Mouse (Mus musculus) cerebellum, adult 2 months (tissue): Measurements from ENCODE around the gene Bloc1s4. TPM values are rescaled to one million over a fixed set of nuclear protein-coding genes. Genes with fewer than 3 reads are reported as not detected.
A peak's percentile ranks its signal among the peaks of the same experiment; 100 is the strongest.

ENCODE experiments used
- DNase-seq, 2 experiments: peaks; one replicate each; pipeline ENCODE4 v3.0.0; 2021
- H3K27ac ChIP-seq: fragments of 200-500 bp; 2 replicates; pipeline ENCODE4 v1.5.1; 2012; ENCODE audit warnings: low read length, control low read depth, inconsistent platforms; ENCODE audit not compliant: insufficient read depth
- H3K27me3 ChIP-seq: fragments of 200-500 bp; 2 replicates; pipeline ENCODE4 v1.6.1; 2012; ENCODE audit warnings: inconsistent platforms, mild to moderate bottlenecking, low read length, moderate library complexity; ENCODE audit not compliant: control insufficient read depth, insufficient read depth
- H3K4me1 ChIP-seq: fragments of 200-500 bp; 2 replicates; pipeline ENCODE4 v1.6.1; 2011; ENCODE audit warnings: low read length; ENCODE audit not compliant: control insufficient read depth, insufficient read depth
- H3K4me3 ChIP-seq: fragments of 200-500 bp; replicated peaks from 2 replicates; pipeline ENCODE3; 2011; ENCODE audit warnings: mild to moderate bottlenecking, low read depth, low read length, control low read depth; ENCODE audit not compliant: insufficient read depth
- CTCF ChIP-seq: fragments of 200-500 bp; IDR thresholded peaks from 2 replicates; pipeline ENCODE4 v1.5.1; 2011; ENCODE audit warnings: low read depth, mild to moderate bottlenecking, control low read depth, low read length, moderate library complexity, borderline replicate concordance; ENCODE audit not compliant: insufficient read depth
- POLR2A ChIP-seq: fragments of 200-500 bp; IDR thresholded peaks from 2 replicates; pipeline ENCODE4 v1.6.1; 2011; ENCODE audit warnings: low read length, control low read depth, borderline replicate concordance; ENCODE audit not compliant: insufficient read depth
- WGBS: fragments of 180-500 bp; shearing (Covaris S2); methylation state at CpG from one replicate; pipeline ENCODE4 v1.1.7; 2018; 5-methylcytosine and 5-hydroxymethylcytosine counted together
- polyA plus RNA-seq: library from polyadenylated mRNA; depleted of rRNA; stranded (reverse); fragments of >200 nt; gene quantifications from 2 replicates; pipeline ENCODE4 v1.2.3, GENCODE M21; 2012

Bloc1s4 gene
- polyA plus RNA-seq, 1 experiment = 27.7 TPM

GRCm38 (mm10) chr5:36720710-36721375 is 27.6 kb downstream of the Bloc1s4 start:
- DNase-seq = no peak
- no peak for TF ChIP-seq CTCF
- TF ChIP-seq POLR2A = no peak
- H3K27me3 ChIP-seq = no peaks in the 10 kb centered on the region
- WGBS = 76% methylated on average over 5 of the region's 5 CpGs
- no peak overlapping the region for H3K27ac ChIP-seq
- H3K4me3 ChIP-seq = no peak overlapping the region
- peaks cover 14% of the 10 kb centered on the region for H3K4me1 ChIP-seq

DNA sequence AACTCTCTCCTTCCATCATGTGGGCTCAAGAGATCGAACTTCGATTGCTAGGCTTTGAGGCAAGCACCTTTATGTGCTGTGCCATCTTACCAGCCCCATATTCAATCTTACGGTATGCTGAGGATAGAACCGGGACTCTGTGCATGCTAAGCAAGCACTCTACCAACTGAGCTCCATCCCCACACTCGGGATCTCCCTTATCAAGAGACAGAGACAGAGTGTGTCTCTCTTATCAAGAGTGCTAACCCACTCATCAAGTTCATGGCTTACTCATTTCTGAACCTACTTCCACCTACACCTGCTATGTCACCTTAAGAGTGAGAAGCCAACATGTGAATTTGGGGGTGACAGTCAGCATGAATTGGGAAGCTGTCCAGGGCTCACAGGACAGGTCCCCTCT is 28.2 kb downstream of the Bloc1s4 start:
- no peak for DNase-seq
- WGBS = 90% methylated on average over 5 of the region's 5 CpGs
- no peak for TF ChIP-seq POLR2A
- TF ChIP-seq CTCF = no peak

GRCm38 (mm10) chr5:36719601-36720000 is 28.8 kb downstream of the Bloc1s4 start:
- WGBS = 82% methylated on average over 3 of the region's 3 CpGs
- TF ChIP-seq POLR2A (no peak), CTCF (no peak)
- H3K27ac ChIP-seq = no peak overlapping the region
- H3K4me1 ChIP-seq = peaks cover 14% of the 10 kb centered on the region
- DNase-seq = no peak
- H3K4me3 ChIP-seq = no peak overlapping the region
- no peaks in the 10 kb centered on the region for H3K27me3 ChIP-seq

More for the DNA sequence above, 28.2 kb downstream of the Bloc1s4 start:
- Histone ChIP-seq H3K27me3 (no peaks in the 10 kb centered on the region), H3K4me1 (peaks cover 14% of the 10 kb centered on the region), H3K27ac (no peak overlapping the region), H3K4me3 (no peak overlapping the region)

- peak in 1 of 2 experiments; percentile 40 for DNase-seq
- Histone ChIP-seq H3K27ac (no peak overlapping the region), H3K27me3 (no peaks in the 10 kb centered on the region), H3K4me1 (peaks cover 14% of the 10 kb centered on the region), H3K4me3 (no peak overlapping the region)
- 24% methylated on average over 5 of the region's 5 CpGs for WGBS
- TF ChIP-seq POLR2A = no peak
Observed at GRCm38 (mm10) chr5:36719135-36719534, 29.3 kb downstream of the Bloc1s4 start.

DNA sequence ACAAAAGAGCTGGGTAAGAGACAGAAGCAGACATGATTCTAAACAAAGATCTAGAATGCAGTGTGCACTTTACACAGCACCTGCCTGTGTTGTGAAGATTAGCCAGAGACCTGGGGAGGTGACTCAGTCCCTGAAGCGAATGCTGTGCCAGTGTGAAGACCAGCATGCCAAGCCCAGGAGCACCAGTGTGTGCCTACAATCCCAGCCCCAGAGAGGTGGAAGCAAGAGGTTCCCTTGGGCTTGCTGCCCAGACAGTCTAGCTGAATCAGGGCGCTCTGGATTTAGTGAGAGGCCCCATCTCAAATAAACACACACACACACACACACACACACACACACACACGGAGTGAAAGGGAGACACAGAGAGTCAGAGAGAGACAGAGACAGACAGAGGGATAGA is 30.6 kb downstream of the Bloc1s4 start:
- Histone ChIP-seq H3K27ac (peak overlapping the region; percentile 5; the same call in 1 of the 2 replicates), H3K4me3 (no peak overlapping the region), H3K4me1 (peaks cover 18% of the 10 kb centered on the region), H3K27me3 (no peaks in the 10 kb centered on the region)
- no peak for TF ChIP-seq POLR2A
- WGBS = 29% methylated on average over 3 of the region's 3 CpGs
- DNase-seq = peak; percentile 76 to 87

GRCm38 (mm10) chr5:36716816-36717215 is 31.6 kb downstream of the Bloc1s4 start:
- 67% methylated on average over 2 of the region's 2 CpGs for WGBS

GRCm38 (mm10) chr5:36714832-36715231 is 33.6 kb downstream of the Bloc1s4 start:
- WGBS = 84% methylated on average over 3 of the region's 3 CpGs
- Histone ChIP-seq H3K4me3 (no peak overlapping the region), H3K27ac (no peak overlapping the region), H3K4me1 (peaks cover 22% of the 10 kb centered on the region), H3K27me3 (no peaks in the 10 kb centered on the region)
- TF ChIP-seq CTCF (no peak), POLR2A (no peak)
- DNase-seq = no peak

More at GRCm38 (mm10) chr5:36716816-36717215, 31.6 kb downstream of the Bloc1s4 start:
- DNase-seq = no peak
- H3K27me3 ChIP-seq = no peaks in the 10 kb centered on the region
- H3K27ac ChIP-seq = no peak overlapping the region
- peaks cover 22% of the 10 kb centered on the region for H3K4me1 ChIP-seq
- TF ChIP-seq POLR2A (no peak), CTCF (no peak)
- H3K4me3 ChIP-seq = no peak overlapping the region

DNA sequence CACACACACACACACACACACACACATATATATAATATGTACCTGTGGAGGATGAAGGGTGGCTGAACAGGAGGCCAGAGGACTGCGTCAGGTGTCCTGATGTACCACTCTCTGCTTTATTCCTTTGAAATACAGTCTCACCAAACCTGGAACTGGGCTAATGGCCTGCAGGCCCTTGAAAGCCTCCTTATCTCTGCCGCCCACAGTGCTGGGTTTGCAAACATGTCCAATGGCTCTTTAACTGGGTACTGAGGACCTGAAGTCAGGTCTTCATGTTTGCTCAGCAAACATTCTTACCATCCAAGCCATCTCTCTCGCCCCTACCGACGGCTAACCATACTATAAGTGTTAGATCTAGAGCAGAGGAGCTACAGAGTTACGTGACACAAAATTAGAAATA is 34.8 kb downstream of the Bloc1s4 start:
- WGBS = 93% methylated on average over 6 of the region's 6 CpGs
- Histone ChIP-seq H3K4me1 (peaks cover 18% of the 10 kb centered on the region; the same call in 1 of the 2 replicates), H3K27me3 (no peaks in the 10 kb centered on the region), H3K27ac (no peak overlapping the region), H3K4me3 (no peak overlapping the region)
- TF ChIP-seq POLR2A = no peak
- TF ChIP-seq CTCF = no peak
- DNase-seq = no peak
